Mouse (Mus musculus) kidney, adult 2 months (tissue): Measurements from ENCODE around the gene Dnajb2.

Experiments used
- CTCF ChIP-seq: fragments of 200-500 bp; conservative IDR thresholded peaks from 2 replicates; pipeline ENCODE4 v1.5.1; 2011; ENCODE audit warnings: low read depth, mild to moderate bottlenecking, control low read depth, low read length, moderate library complexity, mixed read lengths; ENCODE audit not compliant: insufficient read depth, insufficient read length
- POLR2A ChIP-seq: fragments of 200-500 bp; IDR thresholded peaks from one replicate; pipeline ENCODE4 v1.6.1; 2011; ENCODE audit warnings: low read depth, low read length, control low read depth

DNA sequence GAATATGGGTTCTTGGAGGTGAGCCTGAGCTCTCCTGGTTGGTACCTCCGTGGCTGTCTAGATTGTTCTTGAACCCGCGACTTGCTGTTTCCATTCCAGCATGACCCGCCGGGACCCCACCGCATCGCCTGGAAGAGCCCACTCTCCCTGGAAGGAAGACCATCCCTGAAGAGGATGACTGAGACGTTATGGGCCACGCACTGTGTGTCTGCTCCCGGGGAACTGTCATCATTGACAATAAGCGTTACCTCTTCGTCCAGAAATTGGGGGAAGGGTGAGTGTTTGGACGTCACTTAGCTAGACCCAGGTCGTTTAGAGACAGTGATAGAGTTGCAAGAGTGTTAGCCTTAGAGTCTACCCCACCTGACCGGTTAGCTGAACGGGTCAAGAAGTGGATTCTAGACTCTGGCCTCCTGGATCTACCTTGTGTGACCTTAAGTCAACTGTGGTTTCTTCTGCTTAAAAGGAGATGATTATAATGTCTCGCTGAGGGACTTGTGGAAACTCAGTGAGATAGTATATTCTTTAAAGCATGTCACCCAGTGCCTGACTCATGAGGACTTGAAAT, 25.0 kb upstream of the Dnajb2 start:
- TF ChIP-seq CTCF (no peak), POLR2A (no peak)
